Mouse (Mus musculus): ENCODE results near the gene Olfr545. TPM values are rescaled to one million over a fixed set of nuclear protein-coding genes. Genes with fewer than 3 reads are reported as not detected.
"Not testable (repeated sequence)": the region's sequence is repeated elsewhere in the genome, so short reads cannot be mapped to it uniquely, and the experiment has no call there.

The Olfr545 gene
- not detected for total RNA-seq (2021)
- long read RNA-seq, result 0 reads

DNA sequence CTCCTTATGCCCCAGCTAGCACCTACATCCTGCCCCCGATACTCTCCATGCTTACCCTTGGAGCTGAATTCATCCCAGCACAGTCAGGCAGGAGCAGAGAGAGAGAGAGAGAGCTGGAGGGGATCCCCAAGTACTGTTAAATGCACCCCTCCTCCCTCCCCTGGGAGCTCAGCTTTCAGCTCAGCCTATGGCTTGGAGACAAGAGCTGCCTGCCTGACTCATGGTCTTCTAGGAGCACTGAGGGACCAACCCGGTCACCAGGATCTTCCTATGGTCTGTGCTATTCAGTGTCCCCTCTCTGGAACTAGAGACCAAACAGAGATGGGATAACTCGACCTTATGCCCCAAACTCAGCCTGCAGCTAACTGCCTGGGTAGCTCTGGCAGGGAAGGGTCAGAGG lies at the start of gene Olfr545:
TSS of gene Olfr545 (minus strand) at position 101 of the 400 bp plus-strand sequence.
- no peak for DNase-seq (ENCODE audit: low spot score in 2 of 2)

DNA sequence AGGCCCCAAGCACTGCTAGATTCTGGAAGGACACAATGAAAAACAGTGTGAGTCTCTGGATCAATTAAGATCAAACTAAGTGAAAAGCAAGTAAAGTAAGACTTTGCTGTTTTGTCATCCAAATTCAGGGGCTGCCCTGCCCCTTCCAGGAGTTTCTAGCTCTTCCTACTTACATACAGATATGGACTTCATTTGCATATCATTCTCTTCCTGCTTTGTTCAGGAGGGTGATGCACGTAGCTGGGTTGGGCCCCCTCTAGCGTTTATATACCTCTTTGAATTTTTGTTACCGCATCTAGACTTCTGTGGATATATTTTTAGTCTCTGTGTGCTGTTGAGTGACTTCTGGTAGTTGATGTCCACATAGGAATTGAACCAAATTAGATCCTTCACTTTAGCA lies 41.9 kb upstream of the Olfr545 start:
- no peak for DNase-seq (ENCODE audit: low spot score in 2 of 2)

DNA sequence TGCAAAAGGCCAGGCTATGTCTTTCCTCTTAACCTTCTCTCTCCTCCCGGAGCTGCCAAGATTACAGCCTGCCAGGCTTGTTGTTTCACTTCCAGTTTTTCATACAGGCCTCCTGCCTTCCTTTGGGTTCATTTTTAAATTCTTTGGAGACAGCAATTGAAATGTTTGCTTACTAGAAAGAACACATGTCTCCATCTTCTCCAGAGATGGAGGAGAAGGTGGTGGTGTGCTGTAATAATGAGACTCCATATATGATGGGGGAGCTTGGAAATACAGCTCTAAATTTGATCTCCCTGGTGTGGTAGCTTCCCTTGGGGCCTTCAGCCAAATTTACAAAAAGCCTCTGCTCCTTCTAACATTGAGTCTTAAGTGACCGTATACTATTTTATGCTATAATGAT lies 41.2 kb upstream of the Olfr545 start, which contains the start of gene Olfr548-ps1:
TSS of gene Olfr548-ps1 (plus strand) at position 301 of the 400 bp plus-strand sequence.
- no peak for DNase-seq (ENCODE audit: low spot score in 2 of 2)

DNA sequence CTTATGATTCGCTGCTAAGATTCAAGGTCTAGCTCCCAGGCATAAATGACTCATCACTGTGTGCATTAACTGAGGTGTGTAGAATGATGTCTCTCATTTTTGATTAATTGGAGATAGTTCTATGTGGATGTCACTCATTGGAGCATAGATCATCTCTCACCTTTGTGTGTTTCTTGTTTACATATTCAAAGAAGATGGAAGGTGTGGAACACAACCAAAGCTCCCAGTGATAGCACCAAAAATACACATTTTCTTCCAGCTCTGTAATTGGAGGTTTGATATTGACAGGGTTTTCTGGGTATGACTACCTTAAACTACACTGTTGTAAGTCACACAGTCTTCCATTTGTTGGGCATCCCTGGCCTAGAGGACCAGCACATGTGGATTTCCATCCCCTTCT lies 35.1 kb upstream of the Olfr545 start, which contains the start of gene Olfr547:
TSS of gene Olfr547 (plus strand) at position 301 of the 400 bp plus-strand sequence.
- DNase-seq (ENCODE audit: low spot score in 2 of 2), result no peak

DNA sequence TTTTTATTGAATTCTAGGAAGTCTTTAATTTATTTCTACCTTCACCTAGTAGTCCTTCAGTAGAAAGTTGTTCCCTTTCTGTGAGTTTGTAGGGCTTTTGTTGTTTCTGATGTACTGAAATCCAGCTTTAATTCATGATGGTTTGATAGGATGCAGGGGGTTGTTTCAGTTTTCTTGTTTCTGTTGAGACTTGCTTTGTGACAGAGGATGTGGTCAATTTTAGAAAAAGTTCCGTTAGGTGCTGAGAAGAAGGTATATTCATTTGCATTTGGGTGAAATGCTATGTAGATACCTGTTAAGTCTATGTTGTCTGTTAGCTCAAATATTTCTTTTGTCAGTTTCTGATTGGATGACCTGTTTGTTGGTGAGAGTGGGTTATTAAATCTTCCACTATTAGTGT lies 29.7 kb upstream of the Olfr545 start:
- DNase-seq (ENCODE audit: low spot score in 2 of 2), result no peak

DNA sequence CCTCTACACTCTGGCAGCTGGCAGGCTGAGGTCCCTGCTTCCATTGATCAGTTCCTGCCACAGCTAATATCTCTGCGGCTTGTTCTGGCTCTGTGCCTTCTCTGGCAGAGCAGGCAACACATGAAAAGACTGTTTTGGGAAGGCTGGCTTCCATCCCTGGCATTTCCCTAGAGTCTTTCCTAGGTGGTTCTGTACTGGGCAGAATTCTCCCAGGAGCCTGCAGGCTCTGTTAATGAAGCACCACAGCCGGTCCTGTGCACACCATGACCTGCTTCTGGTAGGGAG lies 17.6 kb upstream of the Olfr545 start:
- DNase-seq (ENCODE audit: low spot score in 2 of 2), result peak in 1 of 2 experiments; percentile 19

DNA sequence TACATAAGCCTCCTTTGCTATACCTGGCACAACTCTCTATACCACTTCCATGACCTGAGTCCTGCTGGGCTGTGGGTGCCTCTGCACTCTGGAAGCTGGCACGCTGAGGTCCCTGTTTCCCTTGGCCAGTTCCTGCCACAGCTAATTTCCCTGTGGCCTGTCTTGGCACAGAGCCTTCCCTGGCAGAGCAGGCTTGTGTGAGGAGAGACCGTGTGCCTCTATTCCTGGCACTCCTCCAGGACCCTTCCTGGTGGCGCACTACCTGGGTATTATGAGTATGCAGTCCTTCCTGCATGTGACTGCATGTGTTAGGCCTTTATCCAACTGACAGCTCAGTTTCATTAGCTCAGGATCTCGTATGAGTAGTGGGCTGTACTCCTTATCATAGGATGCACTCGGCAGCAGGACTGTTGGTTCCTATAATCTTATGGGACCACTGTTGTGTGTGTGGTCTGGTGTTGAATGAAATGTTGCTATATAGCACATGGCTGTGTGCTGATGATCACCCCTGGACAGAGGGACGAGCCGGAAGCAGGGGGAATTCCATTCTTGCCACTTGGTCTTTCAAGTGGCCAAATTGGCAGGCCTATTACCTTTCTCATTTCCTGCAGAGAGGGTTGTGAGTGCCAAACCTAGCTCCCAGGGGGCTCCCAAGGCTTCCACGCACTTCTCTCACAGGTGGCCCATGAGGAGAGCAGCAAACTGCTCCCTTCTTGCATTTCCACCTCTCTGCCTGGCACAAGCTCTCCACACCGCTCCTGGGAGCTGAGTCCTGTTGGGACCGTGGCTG lies 17.1 kb upstream of the Olfr545 start:
- DNase-seq (ENCODE audit: low spot score in 2 of 2), result no peak

DNA sequence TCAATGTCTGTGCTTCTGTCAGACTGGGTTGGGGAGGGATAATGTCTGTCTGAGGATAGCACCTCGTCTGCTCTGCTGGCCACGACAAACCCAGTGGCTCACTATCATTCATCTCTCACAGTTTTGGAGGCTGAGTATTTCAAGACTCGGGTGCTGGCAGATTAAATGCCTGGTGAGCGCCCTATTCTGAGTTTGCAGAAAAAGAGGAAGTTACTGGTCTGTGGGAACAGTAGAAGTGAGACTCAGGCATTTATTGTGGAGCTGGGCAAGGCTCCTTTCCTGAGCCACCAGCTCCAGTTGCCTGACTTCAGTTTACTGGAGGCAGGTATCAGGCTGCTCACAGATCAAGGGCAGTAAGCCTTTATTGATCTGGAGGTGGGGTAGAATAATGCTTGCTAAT lies 14.8 kb upstream of the Olfr545 start:
- no peak for DNase-seq (ENCODE audit: low spot score in 2 of 2)

DNA sequence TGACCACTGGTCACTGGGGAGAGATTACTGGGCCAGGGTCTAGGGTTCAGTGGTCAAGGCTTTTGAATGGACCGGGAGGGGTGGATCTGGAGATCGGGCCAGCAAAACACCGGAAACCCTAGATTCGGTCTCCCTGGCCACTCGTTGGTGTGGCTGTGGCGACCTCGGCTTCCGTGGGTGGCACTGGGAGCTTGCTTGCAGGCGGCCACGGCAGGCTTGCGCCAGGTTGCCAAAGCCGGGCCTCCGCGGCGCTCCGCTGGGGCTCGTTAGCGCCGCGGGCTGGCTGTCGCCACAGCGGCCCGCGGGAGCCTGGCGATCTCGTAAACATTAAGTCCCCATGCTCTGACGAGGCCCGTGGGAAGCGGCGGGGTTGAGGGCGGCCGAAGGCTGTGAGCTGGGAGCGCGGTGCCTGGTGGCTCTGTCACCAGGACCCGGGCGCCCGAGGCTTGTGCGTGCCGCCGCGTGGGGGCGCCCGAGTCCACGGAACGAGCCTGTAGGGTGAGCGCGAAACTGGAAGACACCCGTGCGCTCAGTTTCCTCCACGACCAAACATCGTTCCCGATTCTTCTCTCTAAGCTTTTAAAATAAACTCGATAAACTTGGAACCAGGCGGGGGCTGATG lies 13.6 kb upstream of the Olfr545 start:
- peak; percentile 65 to 89 for DNase-seq (ENCODE audit: low spot score in 2 of 2)

DNA sequence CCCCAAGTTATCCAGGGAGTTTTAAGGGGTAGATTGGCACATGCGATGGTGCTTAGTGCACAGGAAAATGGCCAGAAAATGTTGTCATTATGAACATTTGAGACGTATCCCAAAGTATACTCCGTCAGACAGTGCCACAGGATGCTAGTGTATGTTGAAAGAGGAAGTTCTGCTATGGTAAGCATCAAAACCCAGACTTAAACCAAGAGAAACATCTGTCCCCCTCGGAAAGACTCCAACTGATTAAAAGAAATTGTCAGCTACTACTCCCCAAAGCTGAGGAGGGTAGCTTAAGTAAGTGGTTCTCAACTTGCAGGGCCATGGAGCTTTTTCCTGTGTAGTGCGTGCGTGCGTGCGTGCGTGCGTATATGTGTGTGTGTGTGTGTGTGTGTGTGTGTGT lies 12.6 kb upstream of the Olfr545 start:
- no peak for DNase-seq (ENCODE audit: low spot score in 2 of 2)

DNA sequence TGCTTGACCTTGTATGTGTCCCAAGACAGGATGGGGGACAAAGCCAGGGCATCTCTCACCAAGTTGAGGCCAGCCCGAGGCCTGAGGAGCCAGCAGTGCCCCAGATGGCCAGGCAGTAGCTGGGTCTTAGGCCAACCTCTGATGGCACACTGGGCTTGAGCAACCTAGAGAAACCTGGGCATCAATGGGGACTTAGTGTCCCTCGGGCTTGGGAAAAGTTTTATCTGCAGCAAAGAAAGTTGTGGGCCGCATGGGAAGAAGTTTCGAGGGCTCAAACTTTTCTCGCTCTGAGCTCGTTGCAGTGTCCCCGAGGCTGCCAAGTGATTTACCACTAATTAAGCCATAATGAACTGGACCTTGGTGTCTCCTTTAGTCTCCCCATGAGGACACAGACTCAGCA lies 10.4 kb upstream of the Olfr545 start:
- DNase-seq (ENCODE audit: low spot score in 2 of 2), result no peak

DNA sequence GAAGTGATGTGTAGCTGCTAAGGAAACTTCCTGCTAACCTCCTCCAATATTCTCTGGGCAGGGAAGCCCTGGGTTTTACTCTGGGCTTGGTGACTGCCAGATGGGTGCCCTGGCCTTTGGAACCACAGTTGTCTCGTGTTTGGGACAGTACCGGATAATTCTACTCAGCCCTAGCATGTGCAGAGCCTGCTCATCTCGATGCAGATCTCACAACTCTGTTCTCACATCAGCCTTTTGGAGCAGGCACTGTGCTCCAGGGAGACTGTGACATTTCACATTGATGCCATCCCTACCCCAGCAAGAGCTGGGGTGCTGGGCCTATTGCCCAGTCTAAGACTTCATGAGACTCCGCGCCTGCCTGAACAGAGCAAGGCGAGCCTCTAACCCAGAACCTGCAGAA lies 9.3 kb upstream of the Olfr545 start:
- DNase-seq (ENCODE audit: low spot score in 2 of 2), result no peak

DNA sequence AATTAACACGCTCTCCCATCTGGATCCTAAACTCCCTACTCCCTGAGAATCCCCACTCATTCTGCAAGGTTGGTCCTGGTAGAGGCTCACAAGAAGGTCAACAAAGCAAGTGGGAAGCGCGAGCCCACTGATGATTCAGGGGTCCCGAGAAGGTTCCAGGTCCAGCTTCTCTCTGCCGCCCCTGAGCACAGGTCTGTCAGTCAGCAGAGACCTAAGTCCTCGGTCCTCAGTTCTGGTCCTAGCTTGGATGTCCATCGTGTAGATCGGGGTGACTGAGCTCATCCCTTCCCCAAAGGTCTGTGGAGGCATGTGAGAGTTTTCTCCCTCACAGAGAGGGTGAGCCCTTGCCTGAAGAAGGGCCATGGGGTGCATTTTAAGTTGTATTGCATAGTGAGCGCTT lies 8.7 kb upstream of the Olfr545 start:
- DNase-seq (ENCODE audit: low spot score in 2 of 2), result no peak

DNA sequence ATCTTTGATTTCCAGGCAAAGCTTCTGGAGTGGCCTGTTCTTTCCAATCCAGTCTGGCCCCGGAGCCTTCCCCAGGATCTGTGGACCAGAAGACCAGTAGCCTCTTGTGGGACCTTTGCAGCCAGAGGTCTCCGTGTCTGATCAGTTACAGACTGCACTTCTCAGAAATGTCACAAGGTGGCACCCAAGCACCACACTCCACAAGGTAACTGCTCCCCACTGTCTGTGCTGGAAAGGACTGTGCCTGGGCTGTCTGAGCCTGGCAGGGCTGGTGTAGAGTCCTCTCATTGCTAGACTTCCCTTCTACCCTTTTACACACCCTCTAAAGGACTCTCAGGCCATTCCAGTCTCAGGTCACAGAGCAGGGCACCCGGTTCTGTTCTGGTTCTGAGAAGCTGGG lies 7.5 kb upstream of the Olfr545 start:
- peak; percentile 23 to 87 for DNase-seq (ENCODE audit: low spot score in 2 of 2)

DNA sequence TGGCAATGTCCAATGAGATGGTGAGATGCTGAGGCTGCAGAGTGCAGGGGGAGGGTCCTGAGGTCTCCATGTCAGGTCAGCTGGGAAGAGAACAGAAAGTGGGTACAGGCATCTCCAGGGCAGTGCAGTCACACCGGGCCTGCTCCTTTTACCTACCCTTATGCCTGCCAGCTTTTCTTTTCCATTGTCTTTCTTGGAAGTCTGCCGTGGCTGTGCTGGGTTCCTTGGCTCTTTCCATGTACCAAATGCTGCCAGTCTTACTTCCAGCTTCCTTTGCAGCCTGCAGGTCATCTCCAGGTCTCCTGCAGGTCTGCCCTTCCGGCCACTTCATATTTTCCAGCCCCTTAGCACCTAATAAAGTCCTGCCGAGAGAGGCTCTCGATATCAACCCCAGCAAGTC lies 2.6 kb upstream of the Olfr545 start:
- DNase-seq (ENCODE audit: low spot score in 2 of 2), result no peak

DNA sequence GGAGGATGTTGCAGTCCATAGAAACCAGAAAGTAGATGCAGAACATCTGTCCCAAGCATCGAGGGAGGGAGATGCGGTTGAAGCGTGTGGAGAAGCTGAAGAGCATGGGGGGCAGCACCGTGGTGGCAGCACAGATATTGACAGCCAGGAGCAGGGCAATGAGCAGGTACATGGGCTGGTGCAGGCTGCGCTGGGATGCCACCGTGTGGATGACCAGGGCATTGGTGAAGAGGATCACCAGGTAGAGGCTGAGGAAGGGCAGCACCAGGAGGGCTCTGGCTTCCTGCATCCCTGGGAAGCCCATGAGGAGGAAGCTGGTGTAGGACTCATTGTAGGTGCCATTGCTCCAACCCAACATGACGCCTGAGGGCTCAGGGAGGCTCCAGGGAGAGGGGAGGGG lies 5.0 kb downstream of the Olfr545 start:
- DNase-seq (ENCODE audit: low spot score in 2 of 2), result not testable (repeated sequence)

DNA sequence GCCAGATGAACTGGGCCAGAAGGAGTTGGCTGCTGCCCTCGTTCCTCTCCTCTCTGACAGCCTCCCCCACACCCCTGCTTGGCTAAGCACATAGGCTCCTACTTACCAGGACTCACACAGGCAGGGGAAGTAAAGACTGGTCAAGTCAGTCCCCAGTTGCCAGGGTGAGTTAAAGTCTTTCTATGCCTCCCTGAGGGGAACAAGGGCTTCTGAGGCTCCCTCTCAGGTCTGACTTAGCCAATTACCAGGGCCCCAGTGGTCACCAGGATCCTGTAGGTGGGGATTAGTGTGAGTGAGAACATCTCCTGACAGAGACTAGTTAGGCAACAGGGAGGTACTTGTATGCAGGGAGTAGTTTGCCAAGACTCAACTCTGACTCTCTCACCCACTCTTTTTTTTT lies 11.2 kb downstream of the Olfr545 start, which contains the start of gene Olfr544:
TSS of gene Olfr544 (minus strand) at position 153 of the 400 bp plus-strand sequence.
- no peak for DNase-seq (ENCODE audit: low spot score in 2 of 2)

DNA sequence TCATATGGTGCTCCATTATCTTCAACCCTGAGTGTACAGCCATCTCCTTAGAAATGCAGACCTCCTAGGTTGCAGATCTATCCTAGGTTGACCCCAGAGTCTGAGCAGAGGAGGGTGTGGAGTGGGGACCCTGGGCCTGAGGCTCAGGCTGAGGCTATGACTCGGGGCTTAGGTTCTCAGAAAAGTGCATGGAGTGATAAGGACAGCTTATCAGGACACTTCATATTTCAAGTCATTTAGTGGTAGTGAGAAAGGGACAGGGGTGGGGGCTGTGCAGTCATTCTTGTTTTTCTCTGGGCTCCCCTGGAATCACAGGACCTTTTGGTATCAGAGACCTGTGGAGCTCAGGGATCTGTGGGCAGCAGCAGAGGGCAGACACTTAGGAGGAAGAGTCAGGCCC lies 13.3 kb downstream of the Olfr545 start:
- DNase-seq (ENCODE audit: low spot score in 2 of 2), result no peak

DNA sequence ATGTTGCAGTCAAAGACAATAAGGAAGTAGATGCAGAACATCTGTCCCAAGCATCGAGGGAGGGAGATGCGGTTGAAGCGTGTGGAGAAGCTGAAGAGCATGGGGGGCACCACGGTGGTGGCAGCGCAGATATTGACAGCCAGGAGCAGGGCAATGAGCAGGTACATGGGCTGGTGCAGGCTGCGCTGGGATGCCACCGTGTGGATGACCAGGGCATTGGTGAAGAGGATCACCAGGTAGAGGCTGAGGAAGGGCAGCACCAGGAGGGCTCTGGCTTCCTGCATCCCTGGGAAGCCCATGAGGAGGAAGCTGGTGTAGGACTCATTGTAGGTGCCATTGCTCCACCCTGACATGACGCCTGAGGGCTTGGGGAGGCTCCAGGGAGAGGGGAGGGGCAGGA lies 14.6 kb downstream of the Olfr545 start:
- DNase-seq (ENCODE audit: low spot score in 2 of 2), result not testable (repeated sequence)

DNA sequence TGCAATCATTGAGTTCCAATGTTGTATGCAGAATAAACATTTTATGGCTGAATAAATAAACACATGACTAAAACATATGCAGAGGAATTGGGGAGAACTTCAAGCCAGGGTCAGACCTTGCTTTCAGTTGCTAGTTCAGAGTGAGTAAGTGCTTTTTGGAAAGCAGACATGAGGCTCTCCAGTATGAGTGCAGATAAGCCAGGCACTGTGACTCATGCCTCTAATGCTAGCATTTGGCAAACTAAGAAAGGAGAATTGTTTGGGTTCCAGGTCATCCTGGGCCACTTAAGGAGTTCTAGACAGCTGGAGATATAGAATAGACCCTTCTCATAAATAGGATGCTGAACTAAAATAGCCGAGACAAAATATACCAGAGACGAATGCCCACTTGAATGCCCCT lies 15.7 kb downstream of the Olfr545 start:
- DNase-seq (ENCODE audit: low spot score in 2 of 2), result no peak

DNA sequence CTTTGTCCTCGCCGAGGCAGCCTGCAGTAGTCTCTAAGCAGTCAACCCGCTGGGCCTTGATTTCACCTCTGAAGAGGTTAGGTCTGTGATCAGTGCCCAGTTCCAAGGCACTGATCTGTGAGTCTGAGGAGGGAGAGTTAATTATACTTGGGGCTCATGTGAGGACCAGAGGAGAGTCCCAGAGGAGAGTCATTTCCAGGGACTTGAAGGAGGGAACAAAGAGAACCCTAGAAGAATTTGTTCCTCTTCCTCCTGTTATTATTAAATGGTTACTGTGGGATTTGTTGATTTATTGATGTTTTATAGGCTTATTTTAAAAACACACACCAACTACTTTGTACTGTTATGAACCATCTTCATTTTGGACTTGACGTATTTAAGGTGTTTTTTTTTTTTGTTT lies 17.8 kb downstream of the Olfr545 start, which contains the start of gene Olfr543:
TSS of gene Olfr543 (minus strand) at position 101 of the 400 bp plus-strand sequence.
- DNase-seq (ENCODE audit: low spot score in 2 of 2), result no peak

DNA sequence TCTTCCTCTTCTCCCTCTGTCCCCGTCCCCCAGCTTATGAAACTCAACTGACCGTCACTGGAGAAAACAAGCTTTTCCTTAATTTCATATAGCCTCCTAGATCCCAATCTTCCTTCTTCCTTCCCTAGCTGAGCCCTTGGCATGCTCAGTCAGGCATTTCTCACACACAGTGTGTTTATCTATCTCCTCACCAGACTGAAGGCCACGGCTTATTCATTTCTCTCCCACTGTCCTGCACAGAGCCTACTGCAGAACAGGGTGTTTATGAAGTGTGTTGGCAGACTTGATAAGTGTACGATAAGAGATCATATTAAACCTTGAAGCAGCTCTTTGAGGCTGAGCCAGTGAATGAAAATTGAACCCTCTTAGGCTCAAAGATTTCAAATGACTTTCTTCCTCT lies 18.6 kb downstream of the Olfr545 start:
- DNase-seq (ENCODE audit: low spot score in 2 of 2), result no peak

Measured in layer of hippocampus, adult 18-20 months (tissue).